Mouse (Mus musculus): ENCODE data around the gene Adam1b. TPM values are rescaled to one million over a fixed set of nuclear protein-coding genes. Genes with fewer than 3 reads are reported as not detected.

Gene Adam1b
- polyA plus RNA-seq (2016; fragmentation: Nextera tagmentation; extraction: Ambion mirVana): 0.15 and 0.18 TPM in 2 replicates

DNA sequence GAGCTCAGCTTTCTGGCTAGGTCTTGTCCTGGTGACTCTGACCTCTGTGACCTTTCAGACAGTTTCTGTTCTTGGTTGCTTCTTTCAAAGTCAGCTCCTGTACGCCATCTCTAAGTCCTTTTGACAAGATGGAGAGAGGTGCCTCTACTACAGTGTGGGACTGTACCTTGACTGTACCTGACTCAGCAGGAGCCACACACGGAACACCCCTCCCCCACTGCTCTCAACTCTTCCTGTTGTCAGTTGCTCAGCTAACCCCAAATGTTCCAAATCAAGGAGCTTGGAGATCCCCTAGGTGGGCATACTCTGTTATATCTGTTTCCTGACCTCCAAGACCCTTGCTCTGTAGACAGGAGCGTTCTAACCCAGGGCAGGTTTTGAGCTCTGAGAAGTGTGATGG is at the start of gene Adam1b:
Adam1b (minus strand) TSS at position 205 of the 400 bp plus-strand sequence.
- H3K27ac ChIP-seq: no peak within 1 kb of the TSS
- H3K36me3 ChIP-seq: no peaks in the 10 kb centered on the region
- no peak for DNase-seq (ENCODE audit: low spot score)
- H3K4me1 ChIP-seq: peaks cover 4% of the 10 kb centered on the region; the same call in 1 of the 2 replicates
- H3K27me3 ChIP-seq (ENCODE audit: insufficient read depth, poor library complexity, severe bottlenecking): no peaks in the 10 kb centered on the region
- H3K9me3 ChIP-seq: no peaks in the 10 kb centered on the region
- WGBS: 71% methylated on average over 3 of the region's 3 CpGs
- H3K4me3 ChIP-seq: no peak within 1 kb of the TSS

DNA sequence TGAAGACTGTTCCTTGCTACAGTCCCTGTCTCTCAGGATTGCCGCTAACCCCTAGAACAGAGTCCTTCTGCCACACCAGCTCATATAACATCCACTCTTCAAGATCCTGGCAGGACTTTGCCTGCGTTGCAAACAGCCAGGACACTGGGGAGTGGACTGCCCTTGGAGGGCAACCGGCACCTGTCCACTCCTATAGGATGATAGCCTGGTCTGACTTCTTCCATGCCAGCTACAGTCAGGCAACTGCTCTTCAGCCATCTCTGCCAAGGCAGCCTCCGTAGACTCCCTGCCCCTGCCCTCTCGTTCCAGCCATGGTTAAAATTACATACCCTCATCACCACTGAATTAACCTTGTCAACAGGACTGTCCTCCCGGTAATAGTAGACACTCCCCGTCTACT is 46.0 kb upstream of the Adam1b start:
- no peak for DNase-seq (ENCODE audit: low spot score)
- Histone ChIP-seq H3K27ac (no peak overlapping the region), H3K4me1 (peaks cover 18% of the 10 kb centered on the region), H3K4me3 (no peak overlapping the region), H3K9me3 (no peaks in the 10 kb centered on the region), H3K36me3 (no peaks in the 10 kb centered on the region), H3K27me3 (ENCODE audit: insufficient read depth, poor library complexity, severe bottlenecking) (no peaks in the 10 kb centered on the region)
- 78% methylated on average over 7 of the region's 7 CpGs for WGBS

DNA sequence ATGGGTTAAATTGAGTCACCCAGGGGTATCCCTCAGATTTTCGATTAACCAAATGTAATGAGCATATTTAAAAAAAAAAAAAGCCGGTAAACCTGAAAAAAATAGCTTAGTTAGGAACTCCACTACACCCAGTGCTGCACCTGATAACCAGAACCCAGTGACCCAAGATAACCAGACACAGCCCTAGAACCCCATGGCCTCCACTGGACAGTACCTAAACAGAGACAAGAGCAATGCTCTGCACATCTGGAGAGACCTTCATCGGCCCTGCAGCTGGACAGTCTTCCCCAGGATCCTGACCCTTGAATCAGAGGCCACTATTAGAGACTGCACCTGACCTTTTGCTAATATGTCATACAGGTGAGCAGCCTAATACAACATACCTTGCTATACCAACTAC is 43.8 kb upstream of the Adam1b start:
- no peak overlapping the region for H3K27ac ChIP-seq
- no peak overlapping the region for H3K4me3 ChIP-seq
- peaks cover 27% of the 10 kb centered on the region for H3K4me1 ChIP-seq
- H3K27me3 ChIP-seq (ENCODE audit: insufficient read depth, poor library complexity, severe bottlenecking): no peaks in the 10 kb centered on the region
- peak; percentile 79 for DNase-seq (ENCODE audit: low spot score)
- WGBS: 91% methylated on average over 3 of the region's 3 CpGs
- no peaks in the 10 kb centered on the region for H3K36me3 ChIP-seq
- no peaks in the 10 kb centered on the region for H3K9me3 ChIP-seq

DNA sequence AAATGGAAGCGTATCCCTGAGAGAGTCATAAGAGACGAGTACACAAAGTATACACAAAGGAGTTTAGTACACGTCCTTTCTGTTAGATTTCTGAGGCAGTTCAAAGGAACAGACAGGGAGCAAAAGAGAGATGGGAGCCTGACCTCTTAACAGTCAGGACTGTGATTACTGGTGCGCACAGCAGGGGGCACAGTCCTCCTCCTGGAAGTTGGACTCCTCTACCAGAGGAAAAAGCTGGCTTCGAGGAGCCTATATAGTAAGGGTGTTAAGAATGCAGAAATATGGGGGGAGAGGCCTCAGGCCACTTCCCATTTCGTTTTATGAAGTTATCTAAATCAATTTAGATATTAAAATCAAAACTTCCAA is 43.3 kb upstream of the Adam1b start:
- peaks cover 27% of the 10 kb centered on the region for H3K4me1 ChIP-seq
- peak overlapping the region; percentile 100 for H3K4me3 ChIP-seq
- H3K9me3 ChIP-seq: no peaks in the 10 kb centered on the region
- H3K36me3 ChIP-seq: no peaks in the 10 kb centered on the region
- WGBS: 40% methylated on average over 6 of the region's 6 CpGs
- H3K27me3 ChIP-seq (ENCODE audit: insufficient read depth, poor library complexity, severe bottlenecking): no peaks in the 10 kb centered on the region
- H3K27ac ChIP-seq: peak overlapping the region; percentile 100
- DNase-seq (ENCODE audit: low spot score): peak; percentile 82

DNA sequence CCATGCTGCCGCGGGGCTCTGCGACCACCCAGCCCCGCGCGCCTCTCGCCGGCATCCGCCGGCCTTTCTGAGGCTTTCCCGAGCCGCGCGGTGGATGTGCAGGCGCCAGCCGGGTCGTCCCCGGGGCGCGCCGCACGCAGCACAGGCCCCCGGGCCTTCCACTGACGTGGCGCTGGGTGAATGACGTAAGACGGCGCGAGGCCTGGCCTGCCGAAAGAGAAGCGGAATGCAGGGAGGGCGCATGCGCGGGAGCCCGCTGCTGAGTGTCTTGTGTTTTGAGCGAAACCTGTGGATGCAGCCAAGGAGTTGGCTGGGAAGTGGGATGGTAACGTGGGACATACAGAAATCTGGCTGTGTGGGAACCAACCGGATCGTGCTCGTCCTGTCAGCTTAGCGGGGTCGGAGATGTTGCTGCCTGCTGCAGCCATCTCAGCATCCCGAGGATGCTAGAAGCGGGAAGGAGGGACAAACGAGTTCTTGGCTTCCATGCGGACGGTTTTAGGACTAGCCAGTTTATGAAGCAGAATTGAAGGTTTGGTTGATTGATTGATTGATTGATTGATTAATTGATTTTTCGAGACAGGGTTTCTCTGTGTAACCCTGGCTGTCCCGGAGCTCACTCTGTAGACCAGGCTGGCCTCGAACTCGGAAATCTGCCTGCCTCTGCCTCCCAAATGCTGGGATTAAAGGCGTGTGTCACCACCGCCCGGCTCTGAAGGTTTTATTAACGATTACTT is 42.7 kb upstream of the Adam1b start, which contains the start of gene Mapkapk5:
Mapkapk5 (minus strand) TSS at position 113 of the 737 bp plus-strand sequence.
- H3K27ac ChIP-seq: peak within 1 kb of the TSS; percentile 100
- WGBS: 2% methylated on average over 55 of the region's 55 CpGs
- no peaks in the 10 kb centered on the region for H3K9me3 ChIP-seq
- peak; percentile 98 for DNase-seq (ENCODE audit: low spot score)
- no peaks in the 10 kb centered on the region for H3K27me3 ChIP-seq (ENCODE audit: insufficient read depth, poor library complexity, severe bottlenecking)
- H3K36me3 ChIP-seq: no peaks in the 10 kb centered on the region
- H3K4me3 ChIP-seq: peak within 1 kb of the TSS; percentile 100
- peaks cover 27% of the 10 kb centered on the region for H3K4me1 ChIP-seq

DNA sequence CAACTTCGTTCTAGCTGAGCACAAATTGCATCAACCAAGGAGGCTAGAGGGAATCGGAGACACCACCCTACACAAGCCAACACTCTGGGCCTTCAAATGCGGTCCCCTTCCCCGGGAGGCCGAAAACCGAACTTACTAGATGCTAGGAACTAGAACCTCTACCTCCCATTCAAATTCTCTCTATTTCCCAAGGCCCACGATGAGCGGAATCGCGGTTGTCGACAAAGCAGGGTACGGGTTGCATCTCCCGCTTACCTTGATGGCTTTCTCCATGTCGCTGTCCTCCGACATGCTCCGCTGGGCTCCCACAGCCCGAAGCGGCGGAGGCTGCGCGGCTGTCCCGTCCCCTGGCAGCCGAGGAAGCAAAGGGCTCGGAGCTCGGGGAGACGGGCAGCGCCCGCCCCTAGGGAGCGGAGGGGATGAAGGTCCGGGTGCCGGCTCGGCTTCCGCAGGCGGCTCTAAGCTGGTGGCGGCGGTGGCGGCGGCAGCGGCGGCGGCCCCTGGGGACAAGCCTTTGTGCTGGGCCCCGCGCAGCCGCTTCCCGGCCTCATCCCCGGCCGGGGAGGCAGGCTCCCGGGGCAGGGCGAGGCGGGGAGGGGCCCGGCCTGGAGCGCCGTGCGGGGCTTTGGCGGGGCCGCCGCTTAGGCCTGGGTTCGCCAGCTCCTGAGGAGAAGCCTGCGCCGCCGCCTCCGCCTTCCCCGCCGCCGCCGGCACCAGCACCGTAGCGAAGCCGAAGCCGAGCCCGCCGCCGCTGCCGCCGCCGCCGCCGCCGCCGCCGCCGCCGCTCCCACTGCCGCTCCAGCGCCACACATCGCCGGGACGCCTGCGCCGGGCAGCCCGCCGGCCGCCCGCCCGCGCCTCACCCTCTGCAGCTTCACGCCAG is 41.9 kb upstream of the Adam1b start, which contains the start of the genes Adam1a and Gm42878:
Adam1a (minus strand) TSS at position 573 of the 883 bp plus-strand sequence.
Gm42878 (minus strand) TSS at position 573 of the 883 bp plus-strand sequence.
- peak within 1 kb of the TSS; percentile 100 for H3K27ac ChIP-seq
- 2% methylated on average over 97 of the region's 97 CpGs for WGBS
- H3K9me3 ChIP-seq: no peaks in the 10 kb centered on the region
- no peak for DNase-seq (ENCODE audit: low spot score)
- no peaks in the 10 kb centered on the region for H3K27me3 ChIP-seq (ENCODE audit: insufficient read depth, poor library complexity, severe bottlenecking)
- peak within 1 kb of the TSS; percentile 100 for H3K4me3 ChIP-seq
- no peaks in the 10 kb centered on the region for H3K36me3 ChIP-seq
- peaks cover 27% of the 10 kb centered on the region for H3K4me1 ChIP-seq

DNA sequence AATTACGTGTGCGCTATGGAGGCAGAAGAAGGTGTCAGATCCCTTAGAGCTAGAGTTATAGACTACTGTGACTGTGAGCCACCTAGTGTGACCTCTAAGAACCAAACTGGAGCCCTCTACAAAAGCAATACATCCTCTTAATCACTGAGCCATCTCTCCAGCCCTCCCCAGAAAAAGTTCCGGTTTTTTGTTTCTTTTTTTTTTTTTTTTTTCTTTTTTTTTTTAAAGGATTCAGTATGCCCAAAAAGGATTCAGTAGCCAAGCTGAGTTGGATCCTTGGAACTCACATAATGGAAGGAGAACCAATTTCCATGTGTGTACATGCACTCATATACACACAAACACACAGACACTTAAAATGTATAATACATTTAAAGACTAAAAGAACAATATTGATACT is 40.1 kb upstream of the Adam1b start:
- H3K4me1 ChIP-seq: peaks cover 27% of the 10 kb centered on the region
- no peak for DNase-seq (ENCODE audit: low spot score)
- H3K27me3 ChIP-seq (ENCODE audit: insufficient read depth, poor library complexity, severe bottlenecking): no peaks in the 10 kb centered on the region
- 92% methylated on average over 3 of the region's 3 CpGs for WGBS
- H3K27ac ChIP-seq: no peak overlapping the region
- peaks cover 8% of the 10 kb centered on the region for H3K36me3 ChIP-seq
- no peaks in the 10 kb centered on the region for H3K9me3 ChIP-seq
- no peak overlapping the region for H3K4me3 ChIP-seq

DNA sequence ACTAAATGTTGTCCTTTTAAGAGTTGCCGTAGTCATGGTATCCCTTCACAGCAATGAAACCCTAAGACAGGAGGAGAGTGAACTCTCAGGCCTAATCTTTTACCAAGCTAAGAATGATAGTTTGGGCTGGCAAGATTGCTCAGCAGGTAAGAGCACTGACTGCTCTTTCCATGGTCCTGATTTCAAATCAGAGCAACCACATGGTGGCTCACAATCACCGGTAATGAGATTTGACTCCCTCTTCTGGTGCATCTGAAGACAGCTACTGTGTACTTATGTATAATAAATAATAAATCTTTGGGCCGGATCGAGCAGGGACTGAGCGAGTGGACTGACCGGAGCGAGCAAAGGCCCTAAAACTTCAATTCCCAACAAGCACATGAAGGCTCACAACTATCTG is 38.0 kb upstream of the Adam1b start:
- no peak for DNase-seq (ENCODE audit: low spot score)
- Histone ChIP-seq H3K27ac (no peak overlapping the region), H3K4me1 (peaks cover 23% of the 10 kb centered on the region), H3K27me3 (ENCODE audit: insufficient read depth, poor library complexity, severe bottlenecking) (no peaks in the 10 kb centered on the region), H3K4me3 (no peak overlapping the region), H3K36me3 (peaks cover 26% of the 10 kb centered on the region), H3K9me3 (no peaks in the 10 kb centered on the region)
- 91% methylated on average over 7 of the region's 7 CpGs for WGBS

DNA sequence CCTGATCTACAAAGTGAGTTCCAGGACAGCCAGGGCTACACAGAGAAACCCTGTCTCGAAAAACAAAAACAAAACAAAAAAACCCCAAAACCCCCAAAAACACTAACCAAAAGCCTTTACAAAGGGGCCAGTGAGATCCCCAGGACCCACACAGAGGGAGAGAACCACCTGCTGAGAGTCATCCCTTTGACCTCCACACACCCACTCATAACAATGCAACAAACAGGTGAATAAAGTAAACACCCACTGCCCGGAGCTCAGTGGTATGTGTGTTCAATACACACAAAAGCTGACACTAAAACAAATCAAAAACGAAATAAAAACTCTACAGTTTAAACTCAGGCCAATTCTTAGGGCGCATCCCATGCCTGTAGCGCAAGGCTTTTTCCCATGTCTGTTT is 36.8 kb upstream of the Adam1b start:
- no peak for DNase-seq (ENCODE audit: low spot score)
- WGBS: 92% methylated on average over 5 of the region's 5 CpGs

DNA sequence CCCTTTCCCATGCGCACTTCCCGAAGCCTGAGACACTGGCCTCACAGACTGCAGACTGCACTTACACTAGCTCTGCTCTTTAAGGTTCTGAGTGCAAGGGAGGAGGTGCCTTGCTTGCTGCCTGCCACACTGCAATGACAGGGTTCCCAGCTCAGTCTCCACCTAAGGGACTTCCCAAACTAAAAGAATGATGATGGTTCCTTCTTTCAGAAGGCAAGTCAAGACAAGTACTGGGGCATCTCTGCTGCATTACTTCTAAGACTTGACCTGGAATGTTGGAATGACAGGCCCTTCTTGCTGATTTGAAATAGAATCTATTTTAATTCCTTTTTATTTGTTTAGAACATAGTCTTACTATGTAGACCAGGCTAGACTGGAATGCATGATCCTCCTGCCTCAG is 34.4 kb upstream of the Adam1b start:
- DNase-seq (ENCODE audit: low spot score): no peak
- Histone ChIP-seq H3K4me3 (no peak overlapping the region), H3K27me3 (ENCODE audit: insufficient read depth, poor library complexity, severe bottlenecking) (no peaks in the 10 kb centered on the region), H3K4me1 (peaks cover 4% of the 10 kb centered on the region; the same call in 1 of the 2 replicates), H3K36me3 (peaks cover 60% of the 10 kb centered on the region), H3K9me3 (no peaks in the 10 kb centered on the region), H3K27ac (no peak overlapping the region)
- 78% methylated on average over 2 of the region's 2 CpGs for WGBS

More for the DNA sequence above, 36.8 kb upstream of the Adam1b start:
- Histone ChIP-seq H3K4me1 (peaks cover 18% of the 10 kb centered on the region), H3K27ac (no peak overlapping the region), H3K9me3 (no peaks in the 10 kb centered on the region), H3K27me3 (ENCODE audit: insufficient read depth, poor library complexity, severe bottlenecking) (no peaks in the 10 kb centered on the region), H3K4me3 (no peak overlapping the region), H3K36me3 (peaks cover 37% of the 10 kb centered on the region)

DNA sequence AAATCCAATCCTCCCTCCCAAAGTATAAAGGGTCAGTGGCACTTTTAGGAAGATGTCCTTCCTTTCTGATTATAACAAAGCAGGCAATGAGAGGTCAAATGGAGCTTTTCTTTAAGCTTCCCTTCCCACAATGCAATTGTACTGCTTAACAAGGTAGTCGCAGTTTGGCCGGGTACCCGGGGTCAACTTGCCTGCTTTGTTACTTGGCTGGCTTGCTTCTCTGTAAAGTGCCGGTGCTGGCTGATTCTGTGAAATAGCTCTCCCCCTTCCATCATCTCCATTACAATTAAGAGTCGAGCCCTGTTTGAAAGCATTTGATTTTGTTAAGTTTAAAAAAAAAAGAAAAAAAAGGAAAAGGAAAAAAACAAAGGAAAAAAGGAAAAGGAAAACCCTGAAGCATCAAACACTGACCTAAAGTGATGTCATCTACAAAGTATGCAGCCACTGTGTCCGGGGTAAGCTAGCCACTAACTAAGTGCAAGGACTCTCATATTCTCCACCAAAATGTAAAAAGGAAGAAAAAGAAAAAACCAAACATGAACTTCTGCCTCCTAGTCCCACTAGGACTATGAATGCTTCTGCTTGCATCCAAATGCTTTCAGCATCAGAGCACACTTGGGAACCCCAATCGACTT is 33.8 kb upstream of the Adam1b start:
- H3K4me1 ChIP-seq: no peaks in the 10 kb centered on the region
- no peaks in the 10 kb centered on the region for H3K27me3 ChIP-seq (ENCODE audit: insufficient read depth, poor library complexity, severe bottlenecking)
- H3K4me3 ChIP-seq: no peak overlapping the region
- no peaks in the 10 kb centered on the region for H3K9me3 ChIP-seq
- no peak for DNase-seq (ENCODE audit: low spot score)
- 72% methylated on average over 7 of the region's 7 CpGs for WGBS
- peaks cover 66% of the 10 kb centered on the region for H3K36me3 ChIP-seq
- H3K27ac ChIP-seq: no peak overlapping the region

DNA sequence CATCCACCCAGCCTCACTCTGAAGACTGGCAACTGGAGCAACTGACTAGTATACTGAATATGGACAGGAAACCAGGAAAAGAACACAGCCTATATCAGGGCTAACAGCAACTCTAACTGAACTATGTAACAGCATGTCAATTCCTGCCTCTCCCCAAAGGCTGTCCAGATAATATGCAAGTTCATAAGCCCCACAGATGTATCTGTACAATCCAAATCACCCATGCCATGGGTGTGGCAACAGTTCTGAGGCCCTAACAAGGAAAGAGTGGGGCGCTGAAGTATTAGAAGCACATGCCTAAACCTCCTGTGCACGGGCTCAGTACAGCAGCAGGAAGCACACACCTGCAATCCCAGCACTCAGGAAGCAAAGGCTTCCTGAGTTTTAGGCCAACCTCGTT is 31.9 kb upstream of the Adam1b start:
- Histone ChIP-seq H3K4me3 (no peak overlapping the region), H3K9me3 (no peaks in the 10 kb centered on the region), H3K4me1 (no peaks in the 10 kb centered on the region), H3K36me3 (peaks cover 83% of the 10 kb centered on the region), H3K27ac (no peak overlapping the region), H3K27me3 (ENCODE audit: insufficient read depth, poor library complexity, severe bottlenecking) (no peaks in the 10 kb centered on the region)
- DNase-seq (ENCODE audit: low spot score): no peak
- WGBS: 94% methylated on average over 3 of the region's 3 CpGs

All from heart, embryonic 10.5 days (tissue).